Mouse (Mus musculus) heart, adult 2 months (tissue): ENCODE measurements around the gene Smim8.

Experiments used
- CTCF ChIP-seq: fragments of 200-600 bp; IDR thresholded peaks from 2 replicates; pipeline ENCODE4 v1.8.1; 2022; ENCODE audit warnings: antibody characterized with exemption, mild to moderate bottlenecking, moderate library complexity
- EP300 ChIP-seq: fragments of 200-500 bp; IDR thresholded peaks from 2 replicates; pipeline ENCODE4 v1.6.1; 2011; ENCODE audit warnings: low read depth, low read length, control low read depth; ENCODE audit not compliant: insufficient read depth
- POLR2A ChIP-seq: fragments of 200-500 bp; IDR thresholded peaks from 2 replicates; pipeline ENCODE4 v1.6.1; 2011; ENCODE audit warnings: mild to moderate bottlenecking, low read depth, low read length, control low read depth; ENCODE audit not compliant: insufficient read depth

DNA sequence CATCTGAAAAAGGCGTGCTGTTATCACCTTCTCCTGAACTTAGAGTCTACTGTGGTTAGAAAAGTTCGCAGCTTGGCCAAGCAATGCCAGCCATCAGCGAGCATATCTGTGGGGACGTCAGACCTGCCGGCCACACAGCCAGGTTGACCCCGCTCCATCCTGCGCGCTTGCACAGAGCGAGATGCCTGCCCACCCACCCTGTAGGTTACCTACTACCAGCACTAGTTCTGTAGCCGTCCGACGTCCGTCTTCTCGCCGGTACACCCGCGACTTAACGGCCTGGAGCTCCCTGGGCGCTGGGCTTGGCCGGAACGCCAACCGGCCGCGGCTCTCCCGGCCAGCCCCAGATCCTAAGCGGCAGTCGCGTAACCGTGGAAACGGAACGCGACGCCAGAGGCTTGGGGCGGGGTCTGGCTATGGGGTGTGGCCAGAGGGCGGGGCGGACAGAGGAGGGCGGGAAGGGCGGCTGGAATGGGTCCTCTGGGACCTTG, 48.3 kb downstream of the Smim8 start, which contains the start of gene Cfap206:
- TF ChIP-seq CTCF (no peak), EP300 (no peak), POLR2A (no peak)
